Mouse (Mus musculus) thymus, postnatal 4 days (tissue): ENCODE measurements around the gene Armh3.
A peak's percentile ranks its signal among the peaks of the same experiment; 100 is the strongest.

Experiments used
- DNase-seq: peaks from one replicate; pipeline ENCODE4 v3.0.0; 2021

Gene Armh3

GRCm38 (mm10) chr19:45783181-45783932, 214.9 kb downstream of the Armh3 start, which contains the start of gene Mgea5:
Gene Mgea5 (minus strand): TSS chr19:45783837.
- peak; percentile 98 for DNase-seq

DNA sequence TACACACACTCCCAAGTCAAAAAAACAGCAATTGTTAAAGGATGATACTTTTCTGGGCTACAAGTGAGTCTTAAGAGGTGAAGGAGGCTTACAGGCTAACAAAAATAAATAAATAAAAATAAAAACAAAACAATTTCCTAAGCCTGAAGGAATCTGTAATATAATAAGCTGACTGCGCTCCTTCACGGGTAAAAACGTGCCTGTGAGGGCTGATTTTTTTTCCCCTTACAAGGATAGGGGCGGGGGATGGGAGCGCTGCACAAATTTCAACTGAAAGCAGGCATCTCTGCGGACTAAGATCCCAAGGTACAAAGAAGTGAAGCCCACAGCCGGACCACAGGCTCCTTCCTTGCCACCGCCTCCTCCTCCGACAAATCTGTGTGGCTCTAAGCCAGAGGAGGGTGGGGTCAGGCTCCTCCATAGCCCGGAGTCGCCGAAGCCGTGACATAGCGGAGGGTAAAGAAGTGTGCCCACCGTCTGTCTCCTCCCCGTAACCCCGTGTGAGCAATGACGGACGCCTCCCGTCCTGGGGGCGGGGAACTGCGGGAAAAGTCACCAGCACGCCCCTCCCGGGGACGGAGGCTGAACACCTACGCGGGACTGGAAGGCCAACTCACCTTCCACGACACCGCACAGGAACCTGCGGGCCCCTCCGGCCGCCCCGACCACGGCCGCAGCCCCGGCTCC, 215.8 kb downstream of the Armh3 start:
- peak; percentile 74 for DNase-seq

- DNase-seq: no peak
Observed at GRCm38 (mm10) chr19:45781676-45782075, 216.6 kb downstream of the Armh3 start.

DNA sequence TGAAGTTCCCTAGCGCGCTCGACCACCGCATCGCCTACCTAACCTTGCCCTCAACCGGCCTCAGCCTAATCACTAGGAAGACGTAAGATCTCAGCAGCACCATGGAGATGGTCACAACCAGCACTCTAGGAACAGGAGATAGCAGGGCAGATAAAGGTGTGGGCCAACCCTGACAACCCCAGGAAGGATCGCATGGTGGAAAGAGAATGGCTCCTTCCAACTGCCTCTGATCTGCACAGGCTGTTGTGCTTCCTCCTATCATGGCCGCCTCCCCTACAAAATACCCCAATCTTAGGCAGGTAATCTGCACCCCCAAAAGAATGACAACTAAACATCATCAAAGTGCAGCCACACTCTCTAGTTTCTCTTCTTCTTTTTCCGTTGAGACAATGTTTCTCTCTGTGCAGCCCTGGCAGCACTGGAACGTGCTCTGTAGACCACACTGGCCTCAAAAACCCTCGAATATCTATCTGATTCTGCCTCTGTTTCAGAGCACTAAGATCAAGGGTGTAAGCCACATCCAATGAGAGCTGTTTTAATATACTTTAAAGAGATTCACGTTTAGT, 217.9 kb downstream of the Armh3 start:
- DNase-seq: no peak

DNA sequence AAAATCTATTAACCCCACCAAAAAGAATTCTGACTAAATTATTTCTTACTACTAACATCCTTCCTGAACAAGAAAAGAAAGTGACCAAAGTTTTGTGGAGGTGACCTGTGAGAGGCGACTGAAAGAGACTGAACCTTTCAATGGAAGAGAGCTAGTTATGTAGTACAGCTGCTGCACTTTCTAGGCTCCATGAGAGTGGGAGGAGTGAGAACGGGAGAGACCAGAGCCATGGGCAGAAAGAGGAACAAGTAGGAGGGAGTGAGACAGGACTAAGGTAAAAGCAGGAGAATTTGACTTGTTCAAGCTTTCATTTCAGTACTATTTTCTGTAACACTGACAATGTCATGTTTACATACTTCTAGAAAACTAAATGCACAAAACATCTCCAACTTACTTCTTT, 222.8 kb downstream of the Armh3 start:
- no peak for DNase-seq

DNA sequence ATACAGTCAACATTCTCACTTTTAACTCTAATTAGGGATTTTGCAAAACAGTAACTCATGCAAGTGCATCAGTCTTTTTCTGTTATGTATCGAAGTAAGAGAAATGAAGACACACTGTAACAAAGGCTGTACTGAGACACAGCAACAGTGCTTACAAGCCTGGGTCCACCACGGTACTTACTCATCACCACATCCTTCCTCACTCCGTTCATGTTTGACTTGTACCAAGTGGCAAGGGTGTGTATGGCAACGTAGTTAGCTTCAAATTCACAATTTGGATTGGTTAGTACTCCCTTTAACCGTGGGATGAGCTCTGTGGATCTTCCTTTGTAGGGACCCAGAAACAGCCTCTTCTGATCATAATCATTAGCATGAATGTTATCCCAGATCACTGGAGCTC, 226.8 kb downstream of the Armh3 start:
- no peak for DNase-seq
